Mouse (Mus musculus) heart, adult 2 months (tissue): ENCODE measurements at regions not wholly inside any gene's neighbourhood (a gene's known extent, or its start where the extent isn't known, plus 50 kb on each side); places are given as distances from the start of the nearest gene placed in this dataset.

ENCODE experiments used
- CTCF ChIP-seq: fragments of 200-600 bp; IDR thresholded peaks from 2 replicates; pipeline ENCODE4 v1.8.1; 2022; ENCODE audit warnings: antibody characterized with exemption, mild to moderate bottlenecking, moderate library complexity
- EP300 ChIP-seq: fragments of 200-500 bp; IDR thresholded peaks from 2 replicates; pipeline ENCODE4 v1.6.1; 2011; ENCODE audit warnings: low read depth, low read length, control low read depth; ENCODE audit not compliant: insufficient read depth
- POLR2A ChIP-seq: fragments of 200-500 bp; IDR thresholded peaks from 2 replicates; pipeline ENCODE4 v1.6.1; 2011; ENCODE audit warnings: mild to moderate bottlenecking, low read depth, low read length, control low read depth; ENCODE audit not compliant: insufficient read depth

DNA sequence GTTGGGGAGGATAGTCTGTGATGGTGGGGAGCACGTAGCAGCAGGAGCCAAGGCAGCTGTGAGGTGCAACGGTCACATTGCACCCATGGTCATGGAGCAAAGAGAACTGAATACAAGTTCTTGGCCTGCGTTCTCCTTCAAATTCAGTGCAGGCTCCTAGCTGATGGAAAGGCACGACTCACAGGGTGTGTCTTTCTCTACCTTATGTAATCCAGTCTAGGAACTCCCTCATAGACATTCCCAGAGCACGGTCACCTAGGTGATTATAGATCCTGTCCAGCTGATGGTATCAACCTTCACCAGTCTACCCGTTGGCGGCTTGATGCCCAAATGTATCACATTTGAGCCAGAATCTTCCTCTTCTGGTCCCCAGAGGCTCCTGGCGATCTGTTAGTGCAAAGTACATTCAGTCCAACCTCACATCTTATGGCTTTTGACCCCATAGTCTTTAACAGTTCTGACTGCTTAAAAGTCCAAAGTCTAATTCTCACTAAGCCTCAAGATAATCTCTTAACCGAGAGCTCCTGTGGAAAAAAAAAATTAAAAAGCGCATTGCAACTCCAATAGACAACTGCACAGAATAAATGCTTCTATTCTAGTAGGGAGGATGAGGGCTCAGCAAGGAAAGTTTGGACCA is 69.2 kb upstream of the Pcsk6 start:
- TF ChIP-seq EP300 = no peak
- no peak for TF ChIP-seq CTCF
- no peak for TF ChIP-seq POLR2A
